In genomic region chr10:67694751-67695150, GRCm38 (mm10) we compare ENCODE assay signal across 23 mouse cellular contexts.
DNase-seq lines count a peak whose midpoint lies in the region; ATAC-seq and TF ChIP-seq lines count a peak whose summit lies in the region.
"Had no signal": no experiment of that assay in that cellular context is flagged by ENCODE, and none has a peak within 500 bp of the region (broad histone marks: within the 10 kb centered on the region; RNA-seq: fewer than 3 reads in every experiment).

No protein-coding gene starts in this region.

- no peak overlapping the region for H3K9ac ChIP-seq in liver, adult 2 months (ENCODE audit: low read depth, low read length)
- H3K9ac ChIP-seq: embryonic facial prominence, embryonic 15.5 days; heart, embryonic 12.5 days; hindbrain, embryonic 14.5 days had no signal

- no peaks in the 10 kb centered on the region; the same call in 1 of the 2 replicates for H3K4me1 ChIP-seq in liver, adult 2 months (ENCODE audit: control insufficient read depth, insufficient read depth, low read length)
- H3K4me1 ChIP-seq in bone marrow macrophage, adult 2 months (ENCODE audit: control insufficient read depth, insufficient read depth, low read length), result peaks cover 47% of the 10 kb centered on the region
- H3K4me1 ChIP-seq: embryonic facial prominence, embryonic 15.5 days; forebrain, embryonic 10.5 days had no signal

- TF ChIP-seq POLR2A in liver, adult 2 months (IDR thresholded peaks at IDR 0.05; ENCODE audit: extremely low read depth, insufficient read depth, low read length), result no peak
- no peak for TF ChIP-seq POLR2A in bone marrow macrophage, adult 2 months (IDR thresholded peaks at IDR 0.05; ENCODE audit: borderline replicate concordance, low read depth, low read length)

- H3K27ac ChIP-seq in liver, adult 2 months (replicated peaks; ENCODE audit: insufficient read depth, low read depth, low read length), result no peak overlapping the region
- peak overlapping the region; percentile 93 for H3K27ac ChIP-seq in bone marrow macrophage, adult 2 months (ENCODE audit: insufficient read depth, low read depth, low read length)
- H3K27ac ChIP-seq in macrophage, result peak overlapping the region; percentile 81
- H3K27ac ChIP-seq: embryonic facial prominence, embryonic 15.5 days; forebrain, embryonic 10.5 days; heart, adult 2 months; hindbrain, embryonic 10.5 days; hindbrain, embryonic 14.5 days had no signal

- H3K27me3 ChIP-seq in liver, adult 2 months (ENCODE audit: control insufficient read depth, insufficient read depth, low read length), result no peaks in the 10 kb centered on the region
- H3K27me3 ChIP-seq: embryonic facial prominence, embryonic 15.5 days; heart, embryonic 12.5 days; Patski had no signal

- DNase-seq in liver, adult 2 months (ENCODE audit: extremely low read depth, low read depth, low spot score), result peak; percentile 20
- DNase-seq in liver (no peak), MN1 (ENCODE audit: low spot score) (no peak)
- DNase-seq in adrenal gland, postnatal 25 days, result no peak
- DNase-seq: adrenal gland, postnatal 14 days; cerebellum, adult 11 months; cerebellum, adult 8-10 months; cerebellum, postnatal 14 days; embryo, embryonic 11 days; gastrocnemius, postnatal 36 days had no signal

- 87% methylated on average over 4 of the region's 4 CpGs for WGBS in liver, adult 2 months
- 25% methylated on average over 4 of the region's 4 CpGs for WGBS in macrophage (ENCODE audit: missing documents)

- no peaks in the 10 kb centered on the region for H3K36me3 ChIP-seq in liver, adult 2 months (ENCODE audit: control insufficient read depth, insufficient read depth, low read length)
- no peaks in the 10 kb centered on the region for H3K36me3 ChIP-seq in macrophage (ENCODE audit: inconsistent target)
- H3K36me3 ChIP-seq: embryonic facial prominence, embryonic 15.5 days; forebrain, embryonic 10.5 days; heart, embryonic 12.5 days; hindbrain, embryonic 10.5 days had no signal

- TF ChIP-seq CTCF in liver, adult 2 months (IDR thresholded peaks at IDR 0.05; ENCODE audit: low read depth, low read length), result no peak
- TF ChIP-seq CTCF in bone marrow macrophage, adult 2 months (IDR thresholded peaks at IDR 0.05; ENCODE audit: low read depth, low read length), result no peak

- no peaks in the 10 kb centered on the region for H3K79me2 ChIP-seq in liver, adult 2 months (ENCODE audit: control insufficient read depth, insufficient read depth, low read length)
- no peaks in the 10 kb centered on the region for H3K79me2 ChIP-seq in macrophage (ENCODE audit: inconsistent target)

- 0 out of 2 replicates have a peak, but pooled peaks have one; percentile 4 for ATAC-seq in monocyte, adult 5-6 weeks (replicated peaks; ENCODE audit: insufficient number of reproducible peaks, low FRiP score, low TSS enrichment, poor library complexity, severe bottlenecking)
- ATAC-seq: activated CD4-positive, CD25-positive, alpha-beta regulatory T cell, adult 4 months; forebrain, embryonic 14.5 days; Patski had no signal

- no peak overlapping the region for H3K4me3 ChIP-seq in liver, adult 2 months (ENCODE audit: insufficient read depth, low read depth, low read length)
- no peak overlapping the region for H3K4me3 ChIP-seq in bone marrow macrophage, adult 2 months (ENCODE audit: insufficient read depth, low read length)
- H3K4me3 ChIP-seq in macrophage (ENCODE audit: inconsistent target), result no peak overlapping the region
- H3K4me3 ChIP-seq: embryonic facial prominence, embryonic 15.5 days; erythroblast, embryonic 14.5 days; forebrain, embryonic 10.5 days; heart, adult 2 months; heart, embryonic 12.5 days; hindbrain, embryonic 10.5 days had no signal
